Mouse (Mus musculus) lung, postnatal 0 days (tissue): ENCODE measurements at regions not wholly inside any gene's neighbourhood (a gene's known extent, or its start where the extent isn't known, plus 50 kb on each side); places are given as distances from the start of the nearest gene placed in this dataset.

ENCODE experiments used
- ATAC-seq: fragments of 200-750 bp; cut with Nextera tagmentation; 2 replicates; pipeline ENCODE4 v1.8.0; 2017; ENCODE audit warnings: moderate library complexity
- DNase-seq: peaks from one replicate; pipeline ENCODE4 v3.0.0-alpha.2; 2016; ENCODE audit warnings: low spot score
- H3K27ac ChIP-seq: fragments of 300-500 bp; sonication (generic); 2 replicates; pipeline ENCODE4 v1.5.1; 2014; ENCODE audit warnings: antibody characterized with exemption, mild to moderate bottlenecking, low read length, mixed read lengths
- H3K27me3 ChIP-seq: fragments of 300-500 bp; sonication (generic); replicated peaks from 2 replicates; pipeline ENCODE4 v1.6.1; 2014; ENCODE audit warnings: low read length, mixed read lengths; ENCODE audit not compliant: insufficient read depth
- H3K36me3 ChIP-seq: fragments of 300-500 bp; sonication (generic); 2 replicates; pipeline ENCODE4 v1.6.1; 2014; ENCODE audit warnings: low read length, mixed read lengths; ENCODE audit not compliant: insufficient read depth
- H3K4me1 ChIP-seq: fragments of 300-500 bp; sonication (generic); 2 replicates; pipeline ENCODE4 v1.6.1; 2014; ENCODE audit warnings: antibody characterized with exemption, low read depth, low read length, mixed read lengths; ENCODE audit not compliant: insufficient read depth
- H3K4me2 ChIP-seq: fragments of 300-500 bp; sonication (generic); replicated peaks from 2 replicates; pipeline ENCODE4 v1.6.1; 2014; ENCODE audit warnings: low read depth, mild to moderate bottlenecking, low read length, moderate library complexity, mixed read lengths
- H3K4me3 ChIP-seq: fragments of 300-500 bp; sonication (generic); 2 replicates; pipeline ENCODE4 v1.5.1; 2014; ENCODE audit warnings: low read depth, low read length
- H3K9ac ChIP-seq: fragments of 300-500 bp; sonication (generic); replicated peaks from 2 replicates; pipeline ENCODE4 v1.6.1; 2014; ENCODE audit warnings: low read depth, mild to moderate bottlenecking
- H3K9me3 ChIP-seq: fragments of 300-500 bp; sonication (generic); 2 replicates; pipeline ENCODE4 v1.6.1; 2016; ENCODE audit warnings: low read length, mixed read lengths
- CTCF ChIP-seq: IDR thresholded peaks from 2 replicates; pipeline ENCODE4 v1.5.1; 2016; ENCODE audit warnings: antibody characterized with exemption, mild to moderate bottlenecking
- EP300 ChIP-seq: IDR thresholded peaks from 2 replicates; pipeline ENCODE4 v1.6.1; 2016; ENCODE audit warnings: antibody characterized with exemption, mild to moderate bottlenecking, control low read depth
- WGBS: fragments of 180-500 bp; shearing (Covaris S2); extraction: QIAGEN DNeasy Blood & Tissue Kit; methylation state at CpG from one replicate; pipeline ENCODE4 v1.1.7; 2014; 5-methylcytosine and 5-hydroxymethylcytosine counted together

DNA sequence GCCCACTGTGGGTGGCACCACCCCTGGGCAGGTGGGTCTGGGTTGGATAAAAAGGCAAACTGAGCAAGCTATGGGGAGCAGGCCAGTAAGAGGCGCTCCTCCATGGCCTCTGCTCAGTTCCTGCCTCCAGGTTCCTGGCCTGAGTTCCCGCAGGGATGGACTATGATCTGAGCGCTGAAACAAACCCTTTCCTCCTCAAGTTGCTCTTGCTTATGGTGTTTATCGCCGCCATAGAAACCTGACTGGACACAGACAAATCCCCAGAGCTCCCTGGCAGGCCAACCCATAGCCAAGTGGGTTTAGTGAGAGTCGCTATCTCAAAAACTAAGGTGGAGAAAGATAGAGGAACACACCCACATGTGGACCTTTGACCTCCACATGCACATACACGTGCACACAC, 67.2 kb upstream of the Ptpn1 start:
- no peak for ATAC-seq
- TF ChIP-seq CTCF = no peak
- TF ChIP-seq EP300 = no peak
- Histone ChIP-seq H3K9me3 (no peaks in the 10 kb centered on the region), H3K27me3 (no peaks in the 10 kb centered on the region), H3K4me1 (peaks cover 38% of the 10 kb centered on the region), H3K4me2 (no peak overlapping the region), H3K27ac (peak overlapping the region; percentile 85), H3K36me3 (no peaks in the 10 kb centered on the region), H3K9ac (no peak overlapping the region), H3K4me3 (no peak overlapping the region)
- WGBS = 61% methylated on average over 7 of the region's 7 CpGs
- DNase-seq = peak; percentile 57

GRCm38 (mm10) chr2:167864228-167864627, 67.6 kb upstream of the Ptpn1 start:
- H3K36me3 ChIP-seq = no peaks in the 10 kb centered on the region
- peak overlapping the region; percentile 85 for H3K27ac ChIP-seq
- H3K4me2 ChIP-seq = no peak overlapping the region
- WGBS = 1% methylated on average over 8 of the region's 8 CpGs
- H3K4me1 ChIP-seq = peaks cover 38% of the 10 kb centered on the region
- no peak overlapping the region for H3K4me3 ChIP-seq
- TF ChIP-seq EP300 (peak; percentile 47; the same call in 1 of the 2 replicates), CTCF (no peak)
- H3K27me3 ChIP-seq = no peaks in the 10 kb centered on the region
- no peak overlapping the region for H3K9ac ChIP-seq
- DNase-seq (peak; percentile 88), ATAC-seq (peak; percentile 6; the same call in 1 of the 2 replicates)
- no peaks in the 10 kb centered on the region for H3K9me3 ChIP-seq

GRCm38 (mm10) chr2:167863616-167864015, 68.2 kb upstream of the Ptpn1 start:
- Histone ChIP-seq H3K4me1 (peaks cover 38% of the 10 kb centered on the region), H3K27me3 (no peaks in the 10 kb centered on the region), H3K9ac (0 out of 2 replicates have a peak overlapping the region, but pooled peaks have one; percentile 12), H3K27ac (peak overlapping the region; percentile 85), H3K4me3 (no peak overlapping the region), H3K4me2 (no peak overlapping the region), H3K9me3 (no peaks in the 10 kb centered on the region), H3K36me3 (no peaks in the 10 kb centered on the region)
- DNase-seq = no peak
- ATAC-seq = no peak
- WGBS = 38% methylated on average over 6 of the region's 6 CpGs
- TF ChIP-seq EP300 = no peak
- no peak for TF ChIP-seq CTCF

DNA sequence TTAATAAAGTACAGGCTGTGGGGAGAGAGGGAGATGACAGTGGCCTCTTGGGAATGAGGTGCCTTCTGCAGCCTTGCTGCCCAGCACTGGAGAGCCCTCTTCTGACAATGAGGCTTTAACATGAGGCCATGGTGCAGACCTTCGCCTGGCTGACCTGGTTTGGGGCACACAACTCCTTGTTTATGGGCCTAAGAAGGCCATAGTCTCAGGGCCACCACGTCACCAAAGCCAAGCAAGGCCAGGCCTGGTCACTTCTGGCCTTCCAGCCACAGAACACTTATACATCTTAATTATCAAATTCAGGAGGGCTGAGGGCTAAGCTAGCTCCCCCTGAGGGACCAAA, 70.7 kb upstream of the Ptpn1 start:
- 89% methylated on average over 2 of the region's 2 CpGs for WGBS
- ATAC-seq = no peak
- no peak for TF ChIP-seq EP300
- no peak for TF ChIP-seq CTCF

GRCm38 (mm10) chr2:167860457-167861177, 71.2 kb upstream of the Ptpn1 start:
- Histone ChIP-seq H3K4me1 (peaks cover 26% of the 10 kb centered on the region), H3K9ac (0 out of 2 replicates have a peak overlapping the region, but pooled peaks have one; percentile 13), H3K27me3 (no peaks in the 10 kb centered on the region), H3K36me3 (no peaks in the 10 kb centered on the region), H3K4me2 (no peak overlapping the region), H3K9me3 (no peaks in the 10 kb centered on the region), H3K27ac (peak overlapping the region; percentile 87), H3K4me3 (no peak overlapping the region)
- DNase-seq (peak; percentile 98), ATAC-seq (peak; percentile 94)
- TF ChIP-seq CTCF (peak; percentile 58), EP300 (peak; percentile 100)
- WGBS = 28% methylated on average over 10 of the region's 10 CpGs

More for the DNA sequence above, 70.7 kb upstream of the Ptpn1 start:
- Histone ChIP-seq H3K27ac (peak overlapping the region; percentile 87), H3K9me3 (no peaks in the 10 kb centered on the region), H3K4me3 (no peak overlapping the region), H3K27me3 (no peaks in the 10 kb centered on the region), H3K9ac (no peak overlapping the region), H3K4me1 (peaks cover 29% of the 10 kb centered on the region), H3K4me2 (no peak overlapping the region), H3K36me3 (no peaks in the 10 kb centered on the region)
- no peak for DNase-seq

GRCm38 (mm10) chr2:167859575-167859974, 72.3 kb upstream of the Ptpn1 start:
- Histone ChIP-seq H3K27ac (peak overlapping the region; percentile 87; the same call in 1 of the 2 replicates), H3K4me2 (no peak overlapping the region), H3K27me3 (no peaks in the 10 kb centered on the region), H3K36me3 (no peaks in the 10 kb centered on the region), H3K4me3 (no peak overlapping the region), H3K9ac (no peak overlapping the region), H3K9me3 (no peaks in the 10 kb centered on the region), H3K4me1 (peaks cover 26% of the 10 kb centered on the region)
- ATAC-seq = no peak
- WGBS = 34% methylated on average over 10 of the region's 10 CpGs
- peak; percentile 52 for DNase-seq
- TF ChIP-seq EP300 (no peak), CTCF (no peak)
